Mouse (Mus musculus): ENCODE results near the gene Samd4b.

- TF ChIP-seq POLR2A (IDR thresholded peaks at IDR 0.05; ENCODE audit: borderline replicate concordance, extremely low read depth, insufficient read depth, insufficient read length, poor library complexity, severe bottlenecking) (no peak), CTCF (IDR thresholded peaks at IDR 0.05; ENCODE audit: borderline replicate concordance, extremely low read depth, insufficient read depth, insufficient read length) (no peak)
Measured at GRCm38 (mm10) chr7:28570982-28571682, 26.8 kb downstream of the Samd4b start.

All from brain, embryonic 14.5 days (tissue).